Mouse (Mus musculus): ENCODE data around the gene Mrps27. TPM values are rescaled to one million over a fixed set of nuclear protein-coding genes. Genes with fewer than 3 reads are reported as not detected.

The Mrps27 gene
- polyA plus RNA-seq, 1 experiment = 9.3 TPM

GRCm38 (mm10) chr13:99433068-99434008 lies 88.8 kb downstream of the Mrps27 start:
- Histone ChIP-seq H3K9me3 (peaks cover 45% of the 10 kb centered on the region), H3K27me3 (replicated peaks) (peaks cover 28% of the 10 kb centered on the region), H3K4me1 (no peaks in the 10 kb centered on the region; the same call in 1 of the 2 replicates), H3K36me3 (replicated peaks; ENCODE audit: low read length) (no peaks in the 10 kb centered on the region), H3K4me3 (replicated peaks) (no peak overlapping the region)
- TF ChIP-seq GATA1 (IDR thresholded peaks at IDR 0.05; ENCODE audit: borderline replicate concordance, low read length) (no peak), FLI1 (IDR thresholded peaks at IDR 0.05; ENCODE audit: low read length) (no peak)

- H3K36me3 ChIP-seq (replicated peaks; ENCODE audit: low read length) = no peaks in the 10 kb centered on the region
- H3K27me3 ChIP-seq (replicated peaks) = peaks cover 26% of the 10 kb centered on the region
- peaks cover 45% of the 10 kb centered on the region for H3K9me3 ChIP-seq
- H3K4me3 ChIP-seq (replicated peaks) = no peak overlapping the region
- no peaks in the 10 kb centered on the region; the same call in 1 of the 2 replicates for H3K4me1 ChIP-seq
- TF ChIP-seq GATA1 (IDR thresholded peaks at IDR 0.05; ENCODE audit: borderline replicate concordance, low read length) = no peak
Measured at GRCm38 (mm10) chr13:99434494-99434893, 89.9 kb downstream of the Mrps27 start.

GRCm38 (mm10) chr13:99437051-99437450 lies 92.5 kb downstream of the Mrps27 start:
- Histone ChIP-seq H3K4me3 (replicated peaks) (no peak overlapping the region), H3K4me1 (no peaks in the 10 kb centered on the region; the same call in 1 of the 2 replicates), H3K9me3 (peaks cover 28% of the 10 kb centered on the region), H3K27me3 (replicated peaks) (peaks cover 24% of the 10 kb centered on the region), H3K36me3 (replicated peaks; ENCODE audit: low read length) (no peaks in the 10 kb centered on the region)
- TF ChIP-seq FLI1 (IDR thresholded peaks at IDR 0.05; ENCODE audit: low read length) (no peak), GATA1 (IDR thresholded peaks at IDR 0.05; ENCODE audit: borderline replicate concordance, low read length) (no peak)

- Histone ChIP-seq H3K4me1 (no peaks in the 10 kb centered on the region), H3K36me3 (replicated peaks; ENCODE audit: low read length) (no peaks in the 10 kb centered on the region), H3K9me3 (peaks cover 11% of the 10 kb centered on the region; the same call in 1 of the 2 replicates), H3K27me3 (replicated peaks) (peaks cover 22% of the 10 kb centered on the region), H3K4me3 (replicated peaks) (no peak overlapping the region)
- no peak for TF ChIP-seq FLI1 (IDR thresholded peaks at IDR 0.05; ENCODE audit: low read length)
- TF ChIP-seq GATA1 (IDR thresholded peaks at IDR 0.05; ENCODE audit: borderline replicate concordance, low read length) = no peak
Measured at GRCm38 (mm10) chr13:99439357-99439756, 94.8 kb downstream of the Mrps27 start.

- H3K27me3 ChIP-seq (replicated peaks) = peaks cover 24% of the 10 kb centered on the region
- H3K9me3 ChIP-seq = peaks cover 3% of the 10 kb centered on the region; the same call in 1 of the 2 replicates
- H3K36me3 ChIP-seq (replicated peaks; ENCODE audit: low read length) = no peaks in the 10 kb centered on the region
- H3K4me1 ChIP-seq = peaks cover 7% of the 10 kb centered on the region
- no peak for TF ChIP-seq GATA1 (IDR thresholded peaks at IDR 0.05; ENCODE audit: borderline replicate concordance, low read length)
- no peak for TF ChIP-seq FLI1 (IDR thresholded peaks at IDR 0.05; ENCODE audit: low read length)
- H3K4me3 ChIP-seq (replicated peaks) = no peak overlapping the region
Measured at GRCm38 (mm10) chr13:99440228-99440627, 95.6 kb downstream of the Mrps27 start.

GRCm38 (mm10) chr13:99441700-99442433 lies 97.3 kb downstream of the Mrps27 start:
- Histone ChIP-seq H3K4me1 (peaks cover 7% of the 10 kb centered on the region), H3K4me3 (replicated peaks) (no peak overlapping the region), H3K36me3 (replicated peaks; ENCODE audit: low read length) (no peaks in the 10 kb centered on the region), H3K27me3 (replicated peaks) (peaks cover 26% of the 10 kb centered on the region), H3K9me3 (peaks cover under 1% of the 10 kb centered on the region; the same call in 1 of the 2 replicates)
- TF ChIP-seq FLI1 (IDR thresholded peaks at IDR 0.05; ENCODE audit: low read length) = no peak
- TF ChIP-seq GATA1 (IDR thresholded peaks at IDR 0.05; ENCODE audit: borderline replicate concordance, low read length) = no peak

GRCm38 (mm10) chr13:99442434-99443249 lies 98.1 kb downstream of the Mrps27 start:
- H3K9me3 ChIP-seq = peaks cover 7% of the 10 kb centered on the region
- H3K27me3 ChIP-seq (replicated peaks) = peaks cover 34% of the 10 kb centered on the region
- H3K4me1 ChIP-seq = peaks cover 7% of the 10 kb centered on the region
- TF ChIP-seq FLI1 (IDR thresholded peaks at IDR 0.05; ENCODE audit: low read length) (no peak), GATA1 (IDR thresholded peaks at IDR 0.05; ENCODE audit: borderline replicate concordance, low read length) (no peak)
- no peaks in the 10 kb centered on the region for H3K36me3 ChIP-seq (replicated peaks; ENCODE audit: low read length)
- no peak overlapping the region for H3K4me3 ChIP-seq (replicated peaks)

- Histone ChIP-seq H3K4me1 (peaks cover 7% of the 10 kb centered on the region), H3K27me3 (replicated peaks) (peaks cover 34% of the 10 kb centered on the region), H3K9me3 (peaks cover 7% of the 10 kb centered on the region), H3K36me3 (replicated peaks; ENCODE audit: low read length) (no peaks in the 10 kb centered on the region), H3K4me3 (replicated peaks) (no peak overlapping the region)
- TF ChIP-seq GATA1 (IDR thresholded peaks at IDR 0.05; ENCODE audit: borderline replicate concordance, low read length) (no peak), FLI1 (IDR thresholded peaks at IDR 0.05; ENCODE audit: low read length) (no peak)
Measured at GRCm38 (mm10) chr13:99443484-99444175, 99.0 kb downstream of the Mrps27 start.
